Mouse (Mus musculus): ENCODE measurements around the gene Pih1d1.
"Not testable (repeated sequence)": the region's sequence is repeated elsewhere in the genome, so short reads cannot be mapped to it uniquely, and the experiment has no call there.

Gene Pih1d1

GRCm38 (mm10) chr7:45148534-45149098 lies 5.5 kb upstream of the Pih1d1 start:
- DNase-seq = no peak

GRCm38 (mm10) chr7:45149545-45149944 lies 4.6 kb upstream of the Pih1d1 start:
- DNase-seq = peak in 1 of 2 experiments; percentile 53

GRCm38 (mm10) chr7:45150321-45150720 lies 3.8 kb upstream of the Pih1d1 start:
- no peak for DNase-seq

- DNase-seq = peak; percentile 62 to 68
Observed at GRCm38 (mm10) chr7:45151303-45151702, 2.8 kb upstream of the Pih1d1 start.

- not testable (repeated sequence) for DNase-seq
Observed at GRCm38 (mm10) chr7:45153052-45153451, 1.1 kb upstream of the Pih1d1 start.

- DNase-seq = no peak
Observed at GRCm38 (mm10) chr7:45153586-45153985, 517 bp upstream of the Pih1d1 start.

- peak in 1 of 2 experiments; percentile 48 for DNase-seq
Observed at GRCm38 (mm10) chr7:45154993-45155514, 951 bp downstream of the Pih1d1 start.

GRCm38 (mm10) chr7:45155590-45155989 lies 1.5 kb downstream of the Pih1d1 start:
- DNase-seq = no peak

- no peak for DNase-seq
Observed at GRCm38 (mm10) chr7:45156206-45156605, 2.1 kb downstream of the Pih1d1 start.

GRCm38 (mm10) chr7:45157459-45157858 lies 3.4 kb downstream of the Pih1d1 start:
- DNase-seq = no peak

- DNase-seq = no peak
Observed at GRCm38 (mm10) chr7:45158991-45159390, 4.9 kb downstream of the Pih1d1 start.

- DNase-seq = no peak
Observed at GRCm38 (mm10) chr7:45160316-45160800, 6.3 kb downstream of the Pih1d1 start.

GRCm38 (mm10) chr7:45160866-45161265 lies 6.8 kb downstream of the Pih1d1 start:
- no peak for DNase-seq

GRCm38 (mm10) chr7:45161612-45162473 lies 7.7 kb downstream of the Pih1d1 start:
- peak; percentile 84 to 89 for DNase-seq

GRCm38 (mm10) chr7:45162551-45162950 lies 8.4 kb downstream of the Pih1d1 start:
- no peak for DNase-seq

GRCm38 (mm10) chr7:45162996-45163615 lies 9.0 kb downstream of the Pih1d1 start:
- DNase-seq = no peak

- peak; percentile 30 to 37 for DNase-seq
Observed at GRCm38 (mm10) chr7:45163735-45164490, 9.8 kb downstream of the Pih1d1 start, which contains the start of gene Slc17a7. Gene Slc17a7 (plus strand): TSS chr7:45163949.

GRCm38 (mm10) chr7:45164833-45165232 lies 10.7 kb downstream of the Pih1d1 start:
- DNase-seq = no peak

GRCm38 (mm10) chr7:45165701-45166100 lies 11.6 kb downstream of the Pih1d1 start:
- no peak for DNase-seq

- DNase-seq = no peak
Observed at GRCm38 (mm10) chr7:45166950-45167401, 12.9 kb downstream of the Pih1d1 start.

- no peak for DNase-seq
Observed at GRCm38 (mm10) chr7:45167761-45168445, 13.8 kb downstream of the Pih1d1 start.

- no peak for DNase-seq
Observed at GRCm38 (mm10) chr7:45168656-45169055, 14.6 kb downstream of the Pih1d1 start.
